Comparison of ENCODE assay signal across 19 mouse cellular contexts in the genomic region with DNA sequence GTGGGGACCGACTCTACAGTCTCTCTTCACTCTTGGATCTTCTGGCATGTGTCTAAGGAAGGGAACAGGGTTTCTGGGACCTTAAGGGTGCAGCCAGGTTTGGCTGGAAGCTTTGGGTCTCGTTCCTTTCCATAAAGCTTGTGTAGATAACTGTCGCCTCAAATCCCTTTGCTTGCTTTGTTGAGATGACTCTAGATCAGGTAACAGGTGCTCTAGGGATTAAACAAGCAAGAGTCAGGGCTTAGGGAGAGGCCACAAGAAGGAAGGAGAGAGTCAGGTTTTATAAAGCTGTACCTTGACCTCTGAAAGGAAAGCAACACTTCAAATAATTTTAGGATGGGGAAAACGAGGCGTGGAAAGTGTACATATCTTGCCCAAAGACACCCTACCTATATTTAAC. TPM values are rescaled to one million over a fixed set of nuclear protein-coding genes. Genes with fewer than 3 reads are reported as not detected.
"Had no signal": no experiment of that assay in that cellular context is flagged by ENCODE, and none has a peak within 500 bp of the region (broad histone marks: within the 10 kb centered on the region; RNA-seq: fewer than 3 reads in every experiment).

No protein-coding gene starts in this region.

- H3K27ac ChIP-seq: layer of hippocampus, adult 2 months; liver, embryonic 15.5 days; midbrain, embryonic 12.5 days had no signal

- H3K9me3 ChIP-seq: liver, embryonic 15.5 days; midbrain, embryonic 12.5 days had no signal

- H3K9ac ChIP-seq: liver, embryonic 15.5 days; midbrain, embryonic 12.5 days had no signal

- H3K36me3 ChIP-seq: liver, embryonic 15.5 days; midbrain, embryonic 12.5 days had no signal

- DNase-seq: kidney, postnatal 10 days; kidney, postnatal 4 days; left cerebral cortex, postnatal 4 days; lung, adult 2 months; lung, postnatal 4 days; right cerebral cortex, postnatal 4 days; spleen, adult 18-20 months; thymus, adult 18-20 months; thymus, postnatal 14 days had no signal

- H3K4me3 ChIP-seq: layer of hippocampus, adult 2 months had no signal

RNA-seq across cellular contexts. Expression of gene Hmx2, which starts 4.2 kb away (rescaled TPM):
- total RNA-seq: layer of hippocampus, adult 2 months; layer of hippocampus, postnatal 14 days; left cerebral cortex, adult 18-20 months; left cerebral cortex, postnatal 10 days; left cerebral cortex, postnatal 4 days had no signal
- polyA plus RNA-seq: kidney, embryonic 14.5 days; liver, embryonic 11.5 days; liver, embryonic 15.5 days; lung, adult 2 months; lung, postnatal 0 days had no signal

RNA-seq across cellular contexts. Expression of gene Hmx3, which starts 10.1 kb away (rescaled TPM):
- total RNA-seq: layer of hippocampus, adult 2 months; layer of hippocampus, postnatal 14 days; left cerebral cortex, adult 18-20 months; left cerebral cortex, postnatal 10 days; left cerebral cortex, postnatal 4 days; megakaryocyte, adult 5-6 weeks had no signal
- polyA plus RNA-seq: kidney, embryonic 14.5 days; liver, embryonic 11.5 days; liver, embryonic 15.5 days; lung, adult 2 months; lung, postnatal 0 days had no signal
